Mouse (Mus musculus) liver, postnatal 0 days (tissue): ENCODE results near the gene Ift52.

Experiments
- CTCF ChIP-seq: sonication (generic); IDR thresholded peaks from 2 replicates; pipeline ENCODE4 v1.5.1; 2016; ENCODE audit warnings: antibody characterized with exemption, low read depth
- EP300 ChIP-seq: IDR thresholded peaks from 2 replicates; pipeline ENCODE4 v1.6.1; 2016; ENCODE audit warnings: antibody characterized with exemption, low read depth, mild to moderate bottlenecking

DNA sequence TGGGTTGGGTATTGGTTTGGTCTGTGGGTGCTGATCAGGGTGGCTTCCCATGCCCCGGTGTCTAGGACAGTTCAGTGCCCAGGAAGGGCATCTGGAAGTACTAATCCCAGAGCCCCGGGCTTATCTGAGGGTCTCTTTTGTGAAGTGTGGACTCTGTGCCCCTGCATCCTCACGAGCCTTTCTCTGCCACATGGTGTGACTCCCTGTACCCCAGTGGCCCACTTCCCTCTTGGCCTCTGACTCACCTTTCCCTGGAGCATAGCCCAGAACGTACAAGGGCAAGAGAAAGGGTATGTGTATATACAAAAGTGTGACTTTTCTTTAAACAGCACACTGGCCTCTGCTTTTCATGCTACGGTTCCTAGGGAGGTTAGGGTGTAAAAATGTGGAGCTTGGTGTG lies 38.6 kb downstream of the Ift52 start:
- no peak for TF ChIP-seq EP300
- no peak for TF ChIP-seq CTCF
